Mouse (Mus musculus): ENCODE measurements around the gene Thsd4. TPM values are rescaled to one million over a fixed set of nuclear protein-coding genes. Genes with fewer than 3 reads are reported as not detected.

The Thsd4 gene
- total RNA-seq, 1 experiment = 1.6 TPM

- H3K36me3 ChIP-seq (ENCODE audit: control insufficient read depth, insufficient read depth, low read length, poor library complexity, severe bottlenecking) = no peaks in the 10 kb centered on the region
- H3K4me3 ChIP-seq (ENCODE audit: insufficient read depth in 1 of 2, low read depth in 1 of 2, low read length in 2 of 2, poor library complexity in 1 of 2, severe bottlenecking in 1 of 2) = no peak overlapping the region
- TF ChIP-seq ZNF384 (IDR thresholded peaks at IDR 0.05; ENCODE audit: low read depth, low read length) (no peak), MAFK (IDR thresholded peaks at IDR 0.05; ENCODE audit: insufficient read depth, low read depth, low read length) (no peak), CHD2 (IDR thresholded peaks at IDR 0.05; ENCODE audit: low read depth, low read length) (no peak), ZC3H11A (IDR thresholded peaks at IDR 0.05; ENCODE audit: borderline replicate concordance, low read depth, low read length) (no peak), HCFC1 (IDR thresholded peaks at IDR 0.05; ENCODE audit: borderline replicate concordance, insufficient read depth, low read length) (no peak)
- no peaks in the 10 kb centered on the region for H3K9me3 ChIP-seq (ENCODE audit: control insufficient read depth, insufficient read depth, low read depth, low read length)
- H3K27ac ChIP-seq (ENCODE audit: insufficient read depth, low read depth, low read length, poor library complexity, severe bottlenecking) = no peak overlapping the region
- H3K9ac ChIP-seq (ENCODE audit: insufficient read depth, low read depth, low read length, poor library complexity, severe bottlenecking) = no peak overlapping the region
- DNase-seq (ENCODE audit: low read depth, low spot score) = no peak
- in situ Hi-C loops (cut with MboI; ENCODE audit: low sequenced_read_pairs in 2 of 2, unreplicated experiment in 2 of 2) = no loop called here
- no peaks in the 10 kb centered on the region for H3K4me1 ChIP-seq (ENCODE audit: control insufficient read depth in 2 of 2, insufficient read depth in 2 of 2, low read length in 2 of 2, poor library complexity in 1 of 2)
Observed at GRCm38 (mm10) chr9:60160194-60160593, 361.7 kb downstream of the Thsd4 start.

GRCm38 (mm10) chr9:60152990-60153389, 368.9 kb downstream of the Thsd4 start:
- in situ Hi-C loops (cut with MboI; ENCODE audit: low sequenced_read_pairs in 2 of 2, unreplicated experiment in 2 of 2) = no loop called here
- H3K9ac ChIP-seq (ENCODE audit: insufficient read depth, low read depth, low read length, poor library complexity, severe bottlenecking) = no peak overlapping the region
- H3K9me3 ChIP-seq (ENCODE audit: control insufficient read depth, insufficient read depth, low read depth, low read length) = no peaks in the 10 kb centered on the region
- H3K27ac ChIP-seq (ENCODE audit: insufficient read depth, low read depth, low read length, poor library complexity, severe bottlenecking) = no peak overlapping the region
- H3K4me1 ChIP-seq (ENCODE audit: control insufficient read depth in 2 of 2, insufficient read depth in 2 of 2, low read length in 2 of 2, poor library complexity in 1 of 2) = no peaks in the 10 kb centered on the region
- TF ChIP-seq MAFK (IDR thresholded peaks at IDR 0.05; ENCODE audit: insufficient read depth, low read depth, low read length) (no peak), ZNF384 (IDR thresholded peaks at IDR 0.05; ENCODE audit: low read depth, low read length) (no peak), ZC3H11A (IDR thresholded peaks at IDR 0.05; ENCODE audit: borderline replicate concordance, low read depth, low read length) (no peak), CHD2 (IDR thresholded peaks at IDR 0.05; ENCODE audit: low read depth, low read length) (no peak), HCFC1 (IDR thresholded peaks at IDR 0.05; ENCODE audit: borderline replicate concordance, insufficient read depth, low read length) (no peak)
- DNase-seq (ENCODE audit: low read depth, low spot score) = no peak
- no peak overlapping the region for H3K4me3 ChIP-seq (ENCODE audit: insufficient read depth in 1 of 2, low read depth in 1 of 2, low read length in 2 of 2, poor library complexity in 1 of 2, severe bottlenecking in 1 of 2)
- no peaks in the 10 kb centered on the region for H3K36me3 ChIP-seq (ENCODE audit: control insufficient read depth, insufficient read depth, low read length, poor library complexity, severe bottlenecking)

GRCm38 (mm10) chr9:60151897-60152627, 369.8 kb downstream of the Thsd4 start:
- in situ Hi-C loops (cut with MboI; ENCODE audit: low sequenced_read_pairs in 2 of 2, unreplicated experiment in 2 of 2) = no loop called here

GRCm38 (mm10) chr9:60150511-60150910, 371.3 kb downstream of the Thsd4 start:
- in situ Hi-C loops (cut with MboI; ENCODE audit: low sequenced_read_pairs in 2 of 2, unreplicated experiment in 2 of 2) = no loop called here
- Histone ChIP-seq H3K4me1 (ENCODE audit: control insufficient read depth in 2 of 2, insufficient read depth in 2 of 2, low read length in 2 of 2, poor library complexity in 1 of 2) (no peaks in the 10 kb centered on the region), H3K36me3 (ENCODE audit: control insufficient read depth, insufficient read depth, low read length, poor library complexity, severe bottlenecking) (no peaks in the 10 kb centered on the region), H3K4me3 (ENCODE audit: insufficient read depth in 1 of 2, low read depth in 1 of 2, low read length in 2 of 2, poor library complexity in 1 of 2, severe bottlenecking in 1 of 2) (no peak overlapping the region), H3K9me3 (ENCODE audit: control insufficient read depth, insufficient read depth, low read depth, low read length) (no peaks in the 10 kb centered on the region), H3K27ac (ENCODE audit: insufficient read depth, low read depth, low read length, poor library complexity, severe bottlenecking) (no peak overlapping the region), H3K9ac (ENCODE audit: insufficient read depth, low read depth, low read length, poor library complexity, severe bottlenecking) (no peak overlapping the region)
- no peak for DNase-seq (ENCODE audit: low read depth, low spot score)
- TF ChIP-seq CHD2 (IDR thresholded peaks at IDR 0.05; ENCODE audit: low read depth, low read length) (no peak), ZNF384 (IDR thresholded peaks at IDR 0.05; ENCODE audit: low read depth, low read length) (no peak)

More at GRCm38 (mm10) chr9:60151897-60152627, 369.8 kb downstream of the Thsd4 start:
- H3K36me3 ChIP-seq (ENCODE audit: control insufficient read depth, insufficient read depth, low read length, poor library complexity, severe bottlenecking) = no peaks in the 10 kb centered on the region
- no peak overlapping the region for H3K9ac ChIP-seq (ENCODE audit: insufficient read depth, low read depth, low read length, poor library complexity, severe bottlenecking)
- H3K4me3 ChIP-seq (ENCODE audit: insufficient read depth in 1 of 2, low read depth in 1 of 2, low read length in 2 of 2, poor library complexity in 1 of 2, severe bottlenecking in 1 of 2) = no peak overlapping the region
- H3K4me1 ChIP-seq (ENCODE audit: control insufficient read depth in 2 of 2, insufficient read depth in 2 of 2, low read length in 2 of 2, poor library complexity in 1 of 2) = no peaks in the 10 kb centered on the region
- H3K9me3 ChIP-seq (ENCODE audit: control insufficient read depth, insufficient read depth, low read depth, low read length) = no peaks in the 10 kb centered on the region
- TF ChIP-seq HCFC1 (IDR thresholded peaks at IDR 0.05; ENCODE audit: borderline replicate concordance, insufficient read depth, low read length) = no peak
- TF ChIP-seq CHD2 (IDR thresholded peaks at IDR 0.05; ENCODE audit: low read depth, low read length) = no peak
- TF ChIP-seq MAFK (IDR thresholded peaks at IDR 0.05; ENCODE audit: insufficient read depth, low read depth, low read length) = no peak
- TF ChIP-seq ZNF384 (IDR thresholded peaks at IDR 0.05; ENCODE audit: low read depth, low read length) = no peak
- no peak for TF ChIP-seq ZC3H11A (IDR thresholded peaks at IDR 0.05; ENCODE audit: borderline replicate concordance, low read depth, low read length)
- DNase-seq (ENCODE audit: low read depth, low spot score) = no peak
- no peak overlapping the region for H3K27ac ChIP-seq (ENCODE audit: insufficient read depth, low read depth, low read length, poor library complexity, severe bottlenecking)

- H3K27ac ChIP-seq (ENCODE audit: insufficient read depth, low read depth, low read length, poor library complexity, severe bottlenecking) = no peak overlapping the region
- no peaks in the 10 kb centered on the region for H3K9me3 ChIP-seq (ENCODE audit: control insufficient read depth, insufficient read depth, low read depth, low read length)
- no peaks in the 10 kb centered on the region for H3K36me3 ChIP-seq (ENCODE audit: control insufficient read depth, insufficient read depth, low read length, poor library complexity, severe bottlenecking)
- TF ChIP-seq MAFK (IDR thresholded peaks at IDR 0.05; ENCODE audit: insufficient read depth, low read depth, low read length) = no peak
- TF ChIP-seq ZC3H11A (IDR thresholded peaks at IDR 0.05; ENCODE audit: borderline replicate concordance, low read depth, low read length) = no peak
- TF ChIP-seq CHD2 (IDR thresholded peaks at IDR 0.05; ENCODE audit: low read depth, low read length) = no peak
- TF ChIP-seq HCFC1 (IDR thresholded peaks at IDR 0.05; ENCODE audit: borderline replicate concordance, insufficient read depth, low read length) = no peak
- TF ChIP-seq ZNF384 (IDR thresholded peaks at IDR 0.05; ENCODE audit: low read depth, low read length) = no peak
- in situ Hi-C loops (cut with MboI; ENCODE audit: low sequenced_read_pairs in 2 of 2, unreplicated experiment in 2 of 2) = no loop called here
- H3K4me3 ChIP-seq (ENCODE audit: insufficient read depth in 1 of 2, low read depth in 1 of 2, low read length in 2 of 2, poor library complexity in 1 of 2, severe bottlenecking in 1 of 2) = no peak overlapping the region
- no peak for DNase-seq (ENCODE audit: low read depth, low spot score)
- H3K4me1 ChIP-seq (ENCODE audit: control insufficient read depth in 2 of 2, insufficient read depth in 2 of 2, low read length in 2 of 2, poor library complexity in 1 of 2) = no peaks in the 10 kb centered on the region
- no peak overlapping the region for H3K9ac ChIP-seq (ENCODE audit: insufficient read depth, low read depth, low read length, poor library complexity, severe bottlenecking)
Observed at GRCm38 (mm10) chr9:60148988-60149387, 372.9 kb downstream of the Thsd4 start.
